Mouse (Mus musculus) midbrain, embryonic 16.5 days (tissue): ENCODE measurements around the gene Crygc. TPM values are rescaled to one million over a fixed set of nuclear protein-coding genes. Genes with fewer than 3 reads are reported as not detected.

Experiments
- ATAC-seq: fragments of 200-750 bp; cut with Nextera tagmentation; 2 replicates; pipeline ENCODE4 v1.8.0; 2017; ENCODE audit warnings: moderate TSS enrichment
- H3K27ac ChIP-seq: fragments of 300-500 bp; sonication (generic); 2 replicates; pipeline ENCODE4 v1.5.1; 2014; ENCODE audit warnings: mild to moderate bottlenecking, low read length, mixed read lengths
- H3K27me3 ChIP-seq: fragments of 300-500 bp; sonication (generic); 2 replicates; pipeline ENCODE4 v1.6.1; 2014; ENCODE audit warnings: low read depth, low read length, mixed read lengths; ENCODE audit not compliant: control insufficient read depth, insufficient read depth
- H3K36me3 ChIP-seq: fragments of 300-500 bp; sonication (generic); 2 replicates; pipeline ENCODE4 v1.6.1; 2014; ENCODE audit warnings: mild to moderate bottlenecking, low read length, moderate library complexity, mixed read lengths; ENCODE audit not compliant: control insufficient read depth, insufficient read depth
- H3K4me1 ChIP-seq: fragments of 300-500 bp; sonication (generic); 2 replicates; pipeline ENCODE4 v1.6.1; 2014; ENCODE audit warnings: mild to moderate bottlenecking, low read length, mixed read lengths; ENCODE audit not compliant: control insufficient read depth, insufficient read depth
- H3K4me2 ChIP-seq: fragments of 300-500 bp; sonication (generic); 2 replicates; pipeline ENCODE4 v1.6.1; 2014; ENCODE audit warnings: mild to moderate bottlenecking, low read length, mixed read lengths
- H3K4me3 ChIP-seq: fragments of 300-500 bp; sonication (generic); 2 replicates; pipeline ENCODE4 v1.5.1; 2014; ENCODE audit warnings: low read depth, mild to moderate bottlenecking, low read length, moderate library complexity, mixed read lengths
- H3K9ac ChIP-seq: fragments of 300-500 bp; sonication (generic); 2 replicates; pipeline ENCODE4 v1.6.1; 2014; ENCODE audit warnings: low read depth, low read length, mixed read lengths
- H3K9me3 ChIP-seq: fragments of 300-500 bp; sonication (generic); replicated peaks from 2 replicates; pipeline ENCODE4 v1.6.1; 2014; ENCODE audit warnings: mild to moderate bottlenecking, low read length, mixed read lengths; ENCODE audit not compliant: control insufficient read depth, poor library complexity, severe bottlenecking
- WGBS: fragments of 180-500 bp; shearing (Covaris S2); extraction: QIAGEN DNeasy Blood & Tissue Kit; methylation state at CpG from one replicate; pipeline ENCODE4 v1.1.7; 2014; 5-methylcytosine and 5-hydroxymethylcytosine counted together
- polyA plus RNA-seq: library from polyadenylated mRNA; unstranded; fragments of >200 nt; fragmentation: Nextera tagmentation; extraction: Ambion mirVana; gene quantifications from 2 replicates; pipeline ENCODE4 v1.2.1, GENCODE M21; 2015

Crygc gene
- polyA plus RNA-seq, 1 experiment from 2014 or later: not detected

DNA sequence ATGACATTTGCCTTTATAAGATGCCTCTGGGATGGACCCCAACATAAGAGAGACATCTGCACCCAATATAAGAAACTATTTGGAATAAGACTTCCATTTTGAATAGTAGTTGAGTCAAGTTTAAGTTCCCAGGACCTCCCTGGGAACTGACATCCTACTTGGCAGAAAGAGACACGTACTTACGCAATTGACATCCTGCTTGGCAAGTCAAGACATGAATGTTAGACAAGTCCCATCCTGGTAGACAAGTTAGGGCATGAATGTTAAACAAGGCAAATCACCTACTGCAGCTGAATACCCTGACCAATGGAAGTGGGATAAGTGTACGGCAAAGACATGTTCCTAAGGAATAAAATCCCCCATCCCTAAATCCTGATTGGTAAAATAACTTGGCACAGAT lies 31.7 kb downstream of the Crygc start:
- H3K36me3 ChIP-seq: no peaks in the 10 kb centered on the region
- no peaks in the 10 kb centered on the region for H3K27me3 ChIP-seq
- WGBS: 95% methylated on average over 3 of the region's 3 CpGs
- H3K4me2 ChIP-seq: no peak overlapping the region
- H3K4me3 ChIP-seq: no peak overlapping the region
- no peak overlapping the region for H3K9ac ChIP-seq
- H3K4me1 ChIP-seq: no peaks in the 10 kb centered on the region
- H3K9me3 ChIP-seq: no peaks in the 10 kb centered on the region
- no peak for ATAC-seq
- H3K27ac ChIP-seq: no peak overlapping the region

DNA sequence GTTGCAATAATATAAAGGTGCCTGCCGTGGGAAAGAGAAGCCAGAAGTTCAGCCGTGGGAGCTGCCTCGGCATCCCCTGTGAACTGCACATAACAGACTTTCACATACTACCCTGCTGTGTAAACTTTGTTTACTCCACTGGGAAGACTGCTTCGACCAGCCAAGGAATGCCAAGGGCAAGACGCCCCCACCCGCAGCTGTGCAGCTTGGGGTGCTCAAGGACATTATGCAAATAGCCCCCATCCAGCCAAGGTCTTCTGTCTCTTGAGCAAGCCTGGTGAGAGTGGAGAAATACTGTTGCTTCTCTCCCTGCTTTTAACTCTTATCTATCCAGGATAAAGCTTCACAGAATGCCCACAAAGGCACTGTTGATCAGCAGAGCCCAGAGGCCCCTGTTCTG lies 32.7 kb downstream of the Crygc start:
- Histone ChIP-seq H3K27me3 (no peaks in the 10 kb centered on the region), H3K9me3 (no peaks in the 10 kb centered on the region), H3K4me1 (no peaks in the 10 kb centered on the region), H3K4me3 (no peak overlapping the region), H3K36me3 (no peaks in the 10 kb centered on the region), H3K9ac (no peak overlapping the region), H3K4me2 (no peak overlapping the region), H3K27ac (no peak overlapping the region)
- ATAC-seq: no peak
- 84% methylated on average over 6 of the region's 6 CpGs for WGBS

DNA sequence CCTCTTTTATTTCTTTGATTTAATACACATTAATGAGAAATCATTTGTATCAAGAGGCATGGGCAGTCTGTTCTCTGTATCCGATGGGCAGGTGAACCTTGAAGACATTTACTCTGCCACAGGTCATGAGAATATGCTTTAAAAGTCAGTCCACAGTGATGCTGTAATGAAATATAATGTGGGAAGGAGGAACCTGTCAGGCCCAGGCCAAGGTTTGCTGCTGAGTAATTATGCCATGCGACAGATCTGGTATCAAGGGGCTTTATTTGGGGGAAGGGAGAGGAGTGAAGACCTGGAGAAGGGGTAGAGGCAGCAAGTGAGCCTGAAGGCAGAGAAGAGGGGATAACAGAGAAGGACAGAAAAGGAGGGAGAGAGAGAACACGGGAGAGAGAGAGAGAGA lies 33.8 kb downstream of the Crygc start:
- no peak overlapping the region for H3K27ac ChIP-seq

DNA sequence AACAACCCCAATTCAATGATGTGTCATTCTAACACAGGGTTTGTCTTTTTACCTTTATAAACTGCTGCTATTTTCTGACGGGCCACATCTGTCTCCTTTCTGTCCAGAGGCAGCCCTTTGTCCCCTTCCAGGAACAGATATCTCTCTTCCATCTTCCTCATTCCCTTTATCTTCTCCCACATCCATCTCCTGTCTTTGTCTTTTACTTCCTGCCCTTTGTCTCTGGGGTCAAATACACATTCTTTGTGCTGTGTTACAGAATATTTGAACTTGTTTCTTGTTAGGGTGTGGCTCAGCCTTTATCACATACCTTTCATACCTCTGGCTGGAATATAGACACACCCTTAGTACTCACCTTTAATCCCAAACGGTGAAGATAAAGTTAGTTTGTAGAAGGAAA lies 35.9 kb downstream of the Crygc start:
- WGBS: 88% methylated on average over 2 of the region's 2 CpGs
- no peak overlapping the region for H3K4me2 ChIP-seq
- H3K4me1 ChIP-seq: no peaks in the 10 kb centered on the region
- H3K27ac ChIP-seq: no peak overlapping the region
- H3K9me3 ChIP-seq: no peaks in the 10 kb centered on the region
- ATAC-seq: no peak
- H3K9ac ChIP-seq: no peak overlapping the region
- no peaks in the 10 kb centered on the region for H3K36me3 ChIP-seq
- H3K27me3 ChIP-seq: no peaks in the 10 kb centered on the region
- H3K4me3 ChIP-seq: no peak overlapping the region

More for the DNA sequence above, 33.8 kb downstream of the Crygc start:
- Histone ChIP-seq H3K4me1 (no peaks in the 10 kb centered on the region), H3K9me3 (no peaks in the 10 kb centered on the region), H3K4me3 (no peak overlapping the region), H3K36me3 (no peaks in the 10 kb centered on the region), H3K9ac (no peak overlapping the region), H3K27me3 (no peaks in the 10 kb centered on the region), H3K4me2 (no peak overlapping the region)
- WGBS: 85% methylated on average over 3 of the region's 3 CpGs
- no peak for ATAC-seq

DNA sequence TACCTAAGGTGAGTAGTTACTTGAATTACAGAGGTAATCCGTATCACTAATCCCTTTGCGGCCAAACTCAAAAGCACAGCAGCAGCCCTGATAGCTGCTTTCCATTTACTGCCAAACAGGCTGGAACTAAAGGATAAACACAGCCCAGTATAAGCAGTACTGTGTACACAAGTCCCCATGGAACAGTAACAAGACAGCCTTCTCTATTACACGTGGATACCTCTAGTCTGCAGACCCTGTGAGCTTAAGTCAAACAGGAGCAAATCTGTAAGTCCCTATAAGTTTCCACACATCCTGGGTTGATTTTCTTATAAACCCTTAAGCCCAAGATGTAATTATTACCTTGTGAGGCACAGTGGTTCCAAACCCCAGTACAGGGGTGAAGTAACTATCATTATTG lies 38.0 kb downstream of the Crygc start:
- Histone ChIP-seq H3K4me3 (no peak overlapping the region), H3K36me3 (no peaks in the 10 kb centered on the region), H3K27me3 (no peaks in the 10 kb centered on the region), H3K4me1 (no peaks in the 10 kb centered on the region), H3K27ac (no peak overlapping the region), H3K9me3 (no peaks in the 10 kb centered on the region), H3K9ac (no peak overlapping the region), H3K4me2 (no peak overlapping the region)
- no peak for ATAC-seq
- WGBS: 25% methylated on average over 3 of the region's 3 CpGs

DNA sequence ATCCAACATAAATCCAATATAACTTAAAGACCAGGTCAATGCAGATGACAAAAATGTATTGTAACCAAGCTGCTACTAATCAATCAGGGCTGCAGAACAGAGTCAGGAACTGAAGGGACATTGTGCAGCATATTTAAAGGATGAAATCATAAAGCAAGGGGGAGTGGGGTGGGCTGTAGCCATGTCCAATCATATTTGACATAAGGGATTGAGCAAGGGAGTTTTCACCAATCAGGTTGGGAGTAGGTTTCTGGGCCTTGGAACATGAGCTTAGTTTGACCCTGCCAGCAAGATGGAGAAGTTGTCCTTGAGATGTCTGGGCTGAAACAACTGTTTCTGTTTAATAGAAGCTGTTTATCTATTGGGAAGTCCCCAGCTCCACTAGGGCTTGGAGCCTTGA lies 40.8 kb downstream of the Crygc start, which contains the start of gene Akr1cl:
Gene Akr1cl, minus strand, starts transcription at position 119 of the 400 bp plus-strand sequence.
- no peaks in the 10 kb centered on the region for H3K36me3 ChIP-seq
- no peaks in the 10 kb centered on the region for H3K4me1 ChIP-seq
- H3K9ac ChIP-seq: no peak within 1 kb of the TSS
- no peaks in the 10 kb centered on the region for H3K9me3 ChIP-seq
- no peak within 1 kb of the TSS for H3K4me2 ChIP-seq
- H3K27ac ChIP-seq: no peak within 1 kb of the TSS
- H3K4me3 ChIP-seq: no peak within 1 kb of the TSS
- no peaks in the 10 kb centered on the region for H3K27me3 ChIP-seq
- ATAC-seq: no peak

DNA sequence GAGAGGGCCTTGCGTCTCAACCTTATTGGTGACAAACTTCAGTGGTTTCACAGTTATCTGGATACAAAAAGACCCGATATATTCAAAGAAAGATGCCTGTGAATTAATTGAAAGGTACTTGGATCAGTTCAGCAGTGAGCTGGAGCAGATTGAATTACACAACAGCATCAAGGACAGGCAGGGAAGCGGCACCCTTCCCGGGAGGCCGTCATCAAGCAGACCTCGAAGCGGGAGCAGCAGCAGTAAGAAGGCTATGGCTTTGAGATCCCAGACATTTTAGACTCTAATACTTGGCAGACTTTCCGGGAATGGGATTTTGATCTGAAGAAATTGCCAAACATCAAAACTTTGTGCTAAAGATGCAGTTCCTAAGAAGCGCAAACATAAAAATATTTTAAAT lies 45.3 kb downstream of the Crygc start:
- H3K4me3 ChIP-seq: no peak overlapping the region
- H3K4me2 ChIP-seq: no peak overlapping the region
- H3K36me3 ChIP-seq: no peaks in the 10 kb centered on the region
- no peaks in the 10 kb centered on the region for H3K27me3 ChIP-seq
- no peak overlapping the region for H3K27ac ChIP-seq
- no peaks in the 10 kb centered on the region for H3K4me1 ChIP-seq
- WGBS: 70% methylated on average over 9 of the region's 9 CpGs
- no peaks in the 10 kb centered on the region for H3K9me3 ChIP-seq
- no peak overlapping the region for H3K9ac ChIP-seq
- no peak for ATAC-seq

Other genes with a start within 250 kb of the Crygc start
- 10.4 and 12.8 TPM in 2 replicates for gene Plekhm3, start 116.9 kb downstream of the Crygc start, polyA plus RNA-seq
- not detected in 2 replicates for gene Akr1cl, start 40.9 kb downstream of the Crygc start, polyA plus RNA-seq
- not detected in 2 replicates for gene Cryge, start 22.5 kb downstream of the Crygc start, polyA plus RNA-seq
- gene Crygd, start 10.2 kb downstream of the Crygc start, polyA plus RNA-seq: 0.33 TPM in 1 of 2 replicates, not detected in the other
- gene Crygb, start 8.6 kb upstream of the Crygc start, polyA plus RNA-seq: not detected in 2 replicates
- gene Cryga, start 29.7 kb upstream of the Crygc start, polyA plus RNA-seq: not detected in 2 replicates
- gene Gm28845, start 45.9 kb upstream of the Crygc start, polyA plus RNA-seq: not detected in 2 replicates
- 1.6 and 3.1 TPM in 2 replicates for gene D630023F18Rik, start 49.5 kb upstream of the Crygc start, polyA plus RNA-seq
- 553 and 565 TPM in 2 replicates for gene Idh1, start 112.8 kb upstream of the Crygc start, polyA plus RNA-seq
- 9.8 and 12.4 TPM in 2 replicates for gene Pikfyve, start 113.0 kb upstream of the Crygc start, polyA plus RNA-seq
- gene Pth2r, start 208.4 kb upstream of the Crygc start, polyA plus RNA-seq: 2.2 and 2.5 TPM in 2 replicates